Mouse (Mus musculus) olfactory bulb, adult 2 months (tissue): ENCODE measurements around the gene Fblim1.

ENCODE experiments used
- CTCF ChIP-seq: fragments of 200-500 bp; IDR thresholded peaks from 2 replicates; pipeline ENCODE4 v1.5.1; 2012; ENCODE audit warnings: low read depth, mild to moderate bottlenecking, low read length, moderate library complexity; ENCODE audit not compliant: insufficient read depth
- POLR2A ChIP-seq: fragments of 200-500 bp; IDR thresholded peaks from 2 replicates; pipeline ENCODE4 v1.6.1; 2012; ENCODE audit warnings: mild to moderate bottlenecking, low read depth, low read length, moderate library complexity; ENCODE audit not compliant: insufficient read depth

- no peak for TF ChIP-seq POLR2A
- TF ChIP-seq CTCF, result no peak
These were observed 9.1 kb downstream of the Fblim1 start for GRCm38 (mm10) chr4:141596700-141597328.
